Mouse (Mus musculus): Measurements from ENCODE around the gene Gm49369.
"Not testable (repeated sequence)": the region's sequence is repeated elsewhere in the genome, so short reads cannot be mapped to it uniquely, and the experiment has no call there.

The Gm49369 gene

DNA sequence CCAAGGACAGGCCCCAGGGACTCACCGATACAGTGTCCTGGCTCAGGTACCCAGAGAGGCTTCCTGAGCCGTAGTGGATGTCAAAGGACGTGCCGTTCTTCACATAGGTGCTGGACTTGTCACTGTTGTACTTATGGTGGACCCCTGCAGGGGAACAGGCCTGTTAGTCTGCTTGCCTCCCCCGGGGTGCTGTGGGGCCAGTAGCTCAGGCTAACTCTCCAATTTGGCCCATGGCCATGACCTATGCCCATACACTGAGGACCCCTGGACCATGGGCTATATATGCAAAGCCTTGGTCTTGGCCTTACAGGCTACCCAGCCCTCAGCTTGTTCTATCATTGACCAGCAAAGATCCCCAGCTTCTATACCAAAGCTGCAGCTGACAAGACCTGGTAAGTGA, at the start of gene Gm49369:
TSS of gene Gm49369 (minus strand) at position 101 of the 400 bp plus-strand sequence.
- no peak for DNase-seq

DNA sequence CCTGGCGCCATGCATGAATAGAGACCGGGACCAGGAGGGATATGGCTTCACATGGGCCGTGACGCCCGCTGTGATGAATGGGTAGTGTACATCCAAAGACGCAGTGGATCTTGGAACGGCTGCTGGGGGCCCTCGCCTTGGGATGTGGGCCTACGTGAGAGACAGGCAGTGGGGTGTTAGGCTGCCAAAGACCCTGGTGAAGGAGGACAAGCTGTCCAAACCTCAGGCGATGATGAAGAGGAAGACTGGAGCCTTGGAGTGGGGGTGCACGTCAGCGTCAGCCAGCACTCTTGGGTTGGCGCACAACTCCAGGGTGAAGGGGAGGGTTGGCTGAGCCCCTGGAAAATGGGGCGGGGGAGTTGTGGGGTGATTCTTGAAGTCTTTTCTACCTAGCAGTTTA, 48.6 kb upstream of the Gm49369 start:
- DNase-seq, result no peak

DNA sequence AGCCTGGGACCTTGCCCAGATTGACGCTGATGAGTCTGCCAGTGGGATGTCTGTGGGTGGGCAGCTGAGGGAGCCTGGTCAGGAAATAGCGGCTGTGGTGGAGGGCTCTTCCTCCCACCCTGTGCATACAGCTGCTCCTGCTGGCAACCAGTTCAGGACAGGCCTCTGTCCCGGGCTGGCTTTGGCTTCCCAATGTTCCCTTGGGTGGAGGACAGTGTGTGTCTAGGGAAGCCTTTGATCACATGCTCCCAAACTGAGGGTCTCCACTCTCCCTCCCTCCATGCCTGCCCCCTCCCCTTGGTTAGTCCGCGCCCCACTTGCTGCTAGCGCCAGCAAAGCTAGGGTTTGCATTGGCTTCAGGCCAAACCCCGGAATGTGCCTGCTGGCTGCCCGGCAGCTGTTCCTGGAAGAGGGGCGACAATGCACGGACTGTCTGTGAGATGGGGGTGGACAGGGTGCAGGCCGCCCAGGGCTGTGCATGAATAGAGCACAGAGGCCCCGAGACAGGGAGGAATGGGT, 47.8 kb upstream of the Gm49369 start:
- no peak for DNase-seq

- peak in 1 of 2 experiments; percentile 31 for DNase-seq
Measured at GRCm38 (mm10) chr7:142428213-142428612, 45.7 kb upstream of the Gm49369 start.

GRCm38 (mm10) chr7:142425641-142426213, 43.3 kb upstream of the Gm49369 start:
- no peak for DNase-seq

- DNase-seq, result no peak
Measured at GRCm38 (mm10) chr7:142421826-142422225, 39.4 kb upstream of the Gm49369 start.

GRCm38 (mm10) chr7:142419887-142420286, 37.4 kb upstream of the Gm49369 start:
- no peak for DNase-seq

- DNase-seq, result no peak
Measured at GRCm38 (mm10) chr7:142418679-142419078, 36.2 kb upstream of the Gm49369 start.

DNA sequence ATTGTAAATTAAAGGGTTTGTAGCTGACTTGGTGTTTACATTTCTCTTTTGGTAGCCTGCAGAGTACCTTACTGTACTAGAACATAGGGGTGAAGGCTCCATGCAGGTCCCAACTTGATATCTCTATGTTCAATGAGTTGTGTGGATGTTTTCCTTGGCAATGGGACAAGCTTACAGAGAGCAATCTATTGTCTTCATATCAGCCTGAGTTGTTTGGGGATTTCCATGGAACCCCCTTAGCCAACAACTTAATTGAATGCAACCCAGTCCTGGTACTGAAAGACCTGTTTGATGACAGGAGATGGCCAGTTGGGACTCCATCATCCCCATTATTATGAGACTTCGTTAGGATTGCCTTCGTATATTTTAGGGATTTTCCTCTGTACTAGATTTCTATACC, 35.6 kb upstream of the Gm49369 start:
- no peak for DNase-seq

- DNase-seq, result no peak
Measured at GRCm38 (mm10) chr7:142416225-142416624, 33.8 kb upstream of the Gm49369 start.

- DNase-seq, result no peak
Measured at GRCm38 (mm10) chr7:142415314-142415713, 32.8 kb upstream of the Gm49369 start.

- no peak for DNase-seq
Measured at GRCm38 (mm10) chr7:142413285-142413684, 30.8 kb upstream of the Gm49369 start.

- no peak for DNase-seq
Measured at GRCm38 (mm10) chr7:142409603-142410002, 27.1 kb upstream of the Gm49369 start.

- DNase-seq, result no peak
Measured at GRCm38 (mm10) chr7:142408686-142409085, 26.2 kb upstream of the Gm49369 start.

- no peak for DNase-seq
Measured at GRCm38 (mm10) chr7:142407935-142408334, 25.5 kb upstream of the Gm49369 start.

DNA sequence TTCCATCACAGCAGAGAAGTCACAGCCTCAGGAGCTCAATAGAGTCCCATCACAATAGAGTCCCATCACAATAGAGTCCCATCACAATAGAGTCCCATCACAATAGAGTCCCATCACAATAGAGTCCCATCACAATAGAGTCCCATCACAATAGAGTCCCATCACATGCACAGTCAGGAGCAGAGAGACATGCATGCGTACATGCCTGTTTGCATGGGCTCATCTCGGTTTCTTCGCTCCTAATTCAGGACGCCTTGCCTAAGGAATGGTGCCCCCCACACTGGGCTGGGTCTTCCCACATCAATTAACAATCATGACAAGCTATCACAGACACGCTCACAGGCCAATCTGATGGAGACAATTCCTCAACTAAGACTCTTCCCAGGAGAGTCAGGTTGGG, 22.7 kb upstream of the Gm49369 start:
- DNase-seq, result not testable (repeated sequence)

DNA sequence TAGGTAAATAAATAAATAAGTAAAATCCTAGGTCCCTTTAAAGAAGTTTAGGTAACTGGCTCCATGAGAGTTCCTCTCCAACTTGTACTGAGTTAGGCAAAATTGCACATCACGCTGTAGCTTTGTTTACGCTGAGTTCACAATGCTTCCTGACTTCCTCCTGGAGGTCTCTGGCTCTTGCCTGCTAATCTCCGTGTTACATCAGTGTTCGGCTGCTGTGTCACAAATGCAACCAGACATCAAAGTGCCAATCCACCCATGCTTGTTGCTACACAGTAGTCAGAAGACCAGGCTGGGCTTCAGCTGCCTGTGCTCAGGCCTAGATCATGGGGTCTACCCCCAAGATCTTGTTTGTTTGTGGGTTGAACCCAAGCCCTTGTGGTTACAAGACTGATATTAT, 21.1 kb upstream of the Gm49369 start:
- no peak for DNase-seq

- no peak for DNase-seq
Measured at GRCm38 (mm10) chr7:142400750-142401142, 18.3 kb upstream of the Gm49369 start.

- DNase-seq, result no peak
Measured at GRCm38 (mm10) chr7:142400112-142400749, 17.8 kb upstream of the Gm49369 start.

GRCm38 (mm10) chr7:142399250-142399649, 16.8 kb upstream of the Gm49369 start:
- DNase-seq, result no peak

DNA sequence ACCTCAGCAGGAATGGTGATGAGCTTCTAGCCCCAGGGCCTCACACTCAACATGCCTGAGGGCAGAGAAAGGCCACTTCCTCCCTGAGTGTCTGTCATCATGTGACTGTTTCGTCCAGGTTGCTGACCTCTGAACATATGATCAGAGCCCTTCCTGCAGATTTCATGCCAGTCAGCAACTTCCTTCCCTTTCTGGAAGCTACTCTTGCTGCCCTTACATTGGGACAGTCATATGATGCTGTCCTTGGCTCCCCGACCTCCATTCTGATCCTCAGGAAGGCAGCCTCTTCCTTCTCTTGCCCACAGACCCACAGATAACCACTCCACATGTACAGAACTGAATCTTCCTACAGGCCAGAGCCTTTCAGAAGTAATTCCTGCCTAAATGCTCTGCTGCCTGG, 15.6 kb upstream of the Gm49369 start:
- no peak for DNase-seq

- DNase-seq, result no peak
Measured at GRCm38 (mm10) chr7:142396611-142397010, 14.1 kb upstream of the Gm49369 start.

DNA sequence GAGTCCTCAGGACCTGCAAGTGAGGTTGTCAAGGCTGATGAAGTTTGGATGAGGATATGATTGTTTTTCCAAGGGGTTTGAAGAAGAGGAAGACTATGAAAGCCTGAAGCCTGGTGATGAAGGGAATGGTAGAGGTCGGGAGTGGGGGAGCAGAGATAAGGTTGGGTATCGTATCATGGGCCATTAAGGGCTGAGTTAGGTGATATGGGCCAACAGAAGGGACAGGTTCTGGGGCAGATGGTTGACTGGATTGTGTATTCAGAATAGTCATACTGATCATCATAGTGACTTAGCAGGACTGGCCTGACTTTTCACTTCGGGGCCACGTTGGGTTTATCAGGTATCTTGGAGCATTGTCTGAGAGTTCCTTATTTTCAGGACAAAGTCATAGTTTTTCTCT, 13.0 kb upstream of the Gm49369 start:
- DNase-seq, result no peak
